Mouse (Mus musculus) brain, embryonic 18.5 days (tissue): ENCODE data around the gene Zfp616.

ENCODE experiments used
- DNase-seq: peaks from one replicate; pipeline ENCODE4 v3.0.0-alpha.2; 2012; ENCODE audit warnings: low read depth, low spot score

Gene Zfp616

GRCm38 (mm10) chr11:74069655-74070054 lies at the start of gene Zfp616:
Gene Zfp616 (plus strand): TSS chr11:74069955.
- no peak for DNase-seq

GRCm38 (mm10) chr11:74051347-74051746 lies 18.4 kb upstream of the Zfp616 start:
- no peak for DNase-seq

DNA sequence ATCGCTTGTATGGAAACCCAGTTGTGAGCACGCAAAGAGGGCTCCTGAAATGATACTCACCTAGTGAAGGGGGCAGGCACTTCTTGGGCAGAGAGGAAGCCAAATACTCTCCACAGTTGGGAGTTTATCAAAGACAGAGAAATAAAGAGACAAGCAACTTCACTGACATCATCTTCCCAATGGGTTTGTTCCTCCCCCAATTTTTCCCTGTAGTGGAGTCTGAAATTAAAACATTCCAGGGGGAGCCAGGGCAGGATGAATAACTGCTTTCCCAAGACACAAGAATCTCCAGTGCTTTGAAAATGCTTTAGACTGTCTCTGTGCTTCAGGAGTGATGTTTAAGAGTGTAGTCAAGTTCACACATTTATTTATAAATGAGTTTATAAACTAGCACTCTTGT lies 13.3 kb upstream of the Zfp616 start, which contains the start of the genes Olfr139 and Olfr399:
Gene Olfr139 (minus strand): TSS at position 101 of the 400 bp plus-strand sequence.
Gene Olfr399 (minus strand): TSS at position 165 of the 400 bp plus-strand sequence.
- no peak for DNase-seq

GRCm38 (mm10) chr11:74100724-74101123 lies 31.0 kb downstream of the Zfp616 start:
- DNase-seq: no peak

- DNase-seq: no peak
These were observed 31.8 kb downstream of the Zfp616 start for GRCm38 (mm10) chr11:74101507-74101906.

DNA sequence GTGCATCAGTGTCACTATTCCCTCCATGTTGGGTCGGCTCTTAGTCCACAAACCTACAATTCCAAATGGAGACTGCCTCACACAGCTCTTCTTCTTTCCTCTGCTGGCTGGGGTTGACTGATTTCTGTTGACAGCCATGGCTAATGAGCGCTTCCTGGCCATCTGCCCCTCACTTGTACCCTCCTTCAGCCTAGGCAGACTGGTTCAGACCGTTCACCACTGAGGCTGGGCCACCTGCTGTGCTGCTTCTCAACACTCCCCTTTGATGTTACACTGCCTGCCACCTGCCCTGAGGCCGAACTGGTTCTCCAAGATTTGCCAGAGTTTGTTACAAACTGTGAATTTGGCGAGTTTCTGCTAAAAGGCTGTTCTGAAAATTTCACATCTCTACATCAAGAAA lies 35.3 kb downstream of the Zfp616 start:
- no peak for DNase-seq

DNA sequence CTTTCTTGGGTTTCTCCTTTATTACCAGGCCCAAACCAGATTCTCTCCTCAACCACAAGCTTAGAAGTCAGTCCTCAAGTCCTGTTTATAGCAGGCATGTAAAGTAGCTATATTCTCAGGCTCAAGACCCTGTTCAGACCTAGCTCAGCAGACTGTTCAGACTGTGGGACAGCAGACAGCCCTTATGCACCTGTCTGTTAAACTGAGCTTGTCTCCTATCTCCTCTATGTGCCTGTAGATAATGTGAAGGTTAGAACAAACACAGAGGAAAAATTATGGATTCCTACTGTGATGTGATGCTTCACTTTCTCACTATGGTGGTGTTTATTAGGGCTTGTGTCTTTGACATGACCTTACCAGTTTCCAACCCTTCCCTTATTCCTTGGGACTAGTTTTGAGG lies 43.7 kb downstream of the Zfp616 start, which contains the start of gene Olfr401:
Gene Olfr401 (plus strand): TSS at position 301 of the 400 bp plus-strand sequence.
- DNase-seq: no peak
